Mouse (Mus musculus): Measurements from ENCODE around the gene Poglut1. TPM values are rescaled to one million over a fixed set of nuclear protein-coding genes. Genes with fewer than 3 reads are reported as not detected.
A peak's percentile ranks its signal among the peaks of the same experiment; 100 is the strongest.

Gene Poglut1
- total RNA-seq (2021), result 1 to 10 TPM; 7.9 to 8.0 TPM
- long read RNA-seq, experiment 1, transcript Poglut1-201 (11 exons, 2,758 nt), result major isoform, 6 of 9 reads
- long read RNA-seq, experiment 1, partial matches to known transcripts, result 1 of 9 reads
- long read RNA-seq, experiment 1, other reads (novel, unspliced or antisense), result 2 of 9 reads
- long read RNA-seq, experiment 2, transcript Poglut1-201 (11 exons, 2,758 nt), result major isoform, 8 of 11 reads
- long read RNA-seq, experiment 2, partial matches to known transcripts, result 0 of 11 reads
- long read RNA-seq, experiment 2, other reads (novel, unspliced or antisense), result 2 of 11 reads

DNA sequence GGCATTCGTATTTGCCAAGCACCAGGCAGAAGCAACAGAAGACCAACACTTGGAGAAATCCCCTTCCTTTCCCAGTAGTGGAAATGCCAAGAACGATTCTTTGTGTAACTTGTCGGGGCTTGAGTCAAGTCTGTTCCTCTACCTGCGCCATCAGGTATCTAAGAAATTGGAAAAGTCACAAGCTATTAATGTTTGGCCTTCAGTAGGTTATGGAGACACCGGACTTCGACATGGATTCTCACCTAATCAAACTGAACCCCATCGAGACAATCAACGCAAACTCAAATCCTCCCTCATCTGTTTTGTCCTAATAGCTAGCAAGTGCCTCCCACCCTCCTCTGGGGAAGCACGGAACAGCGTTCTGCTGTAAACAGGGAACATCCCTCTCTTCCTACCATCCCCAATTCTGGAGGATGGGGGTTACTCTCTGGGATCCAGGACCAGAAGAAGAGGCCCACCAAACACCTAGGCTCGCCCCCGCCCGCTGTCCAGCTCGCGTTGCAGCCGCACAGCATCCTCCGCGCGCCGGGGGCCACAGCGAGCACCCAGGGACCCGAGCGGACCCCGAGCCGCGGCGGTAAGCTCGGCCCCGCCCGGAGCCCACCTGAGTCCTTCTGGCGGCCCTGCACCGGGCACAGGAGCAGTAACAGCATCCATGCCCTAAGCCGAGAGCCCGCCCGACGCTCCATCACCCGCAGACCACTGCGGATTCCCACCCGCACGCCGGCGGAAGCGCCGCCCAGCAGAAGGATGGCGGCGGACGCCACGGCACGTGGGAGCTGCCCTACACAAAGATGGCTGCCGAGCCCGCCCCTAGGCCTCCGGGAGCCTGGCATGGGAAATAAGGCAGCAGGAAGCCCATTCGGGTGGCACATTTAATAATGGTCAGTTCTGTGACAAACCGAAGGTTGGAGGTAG lies at the start of gene Poglut1:
Poglut1 (minus strand) TSS at position 780 of the 918 bp plus-strand sequence.
- DNase-seq, result peak; percentile 61 to 68
- intact Hi-C loops (cut with DNase I), result no loop called here

DNA sequence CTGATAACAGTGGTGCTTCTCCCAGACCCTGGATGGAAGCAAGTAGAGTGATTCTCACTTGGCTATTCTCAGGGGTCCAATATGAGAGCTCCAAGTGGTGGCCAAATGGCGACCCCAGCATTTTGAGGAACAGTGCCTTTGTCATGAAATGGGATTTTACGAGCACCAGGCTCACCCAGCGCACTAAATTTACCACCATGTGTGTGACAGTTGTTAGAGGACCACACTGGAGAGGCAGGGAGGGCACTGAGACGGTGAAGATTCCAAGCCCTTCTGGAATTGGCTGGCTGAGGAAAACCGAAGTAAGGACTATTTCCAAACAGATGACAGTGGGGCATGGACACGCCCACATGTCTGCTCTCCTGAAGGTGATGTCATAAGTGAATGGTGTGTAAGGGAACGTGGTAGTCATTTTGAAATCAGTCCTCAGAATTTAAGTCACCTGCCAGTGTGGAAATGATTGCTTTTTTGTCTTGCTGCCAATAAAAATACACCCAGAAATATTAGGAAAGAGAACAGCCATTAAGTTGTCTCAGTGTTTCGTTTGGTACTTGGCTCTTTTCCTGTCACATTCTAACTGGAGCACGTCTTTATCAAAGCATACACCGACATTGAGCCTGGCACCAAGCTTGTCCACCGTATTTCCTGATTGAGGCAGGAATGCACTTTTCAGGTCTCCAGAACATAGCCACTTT lies 49.1 kb upstream of the Poglut1 start:
- intact Hi-C loops (cut with DNase I), result no loop called here
- DNase-seq, result no peak

DNA sequence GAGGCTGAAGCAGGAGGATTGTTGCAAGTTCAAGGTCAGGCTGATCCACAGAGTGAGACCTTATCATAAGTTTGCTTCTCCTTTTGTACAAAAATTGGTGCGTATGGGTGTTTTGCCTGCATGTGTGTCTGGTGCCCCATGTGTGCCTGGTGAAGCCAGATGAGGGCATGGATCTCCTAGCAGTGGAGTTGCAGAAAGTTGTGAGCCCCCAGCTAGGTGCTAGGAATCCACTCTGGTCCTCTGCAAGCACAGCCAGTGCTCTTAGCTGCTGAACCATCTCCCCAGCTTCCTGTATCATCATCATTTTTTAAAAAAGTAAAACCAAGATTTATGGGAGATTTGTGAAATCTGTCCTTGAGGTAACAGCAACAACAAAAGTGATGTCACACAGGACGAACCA lies 46.6 kb upstream of the Poglut1 start:
- DNase-seq, result no peak

DNA sequence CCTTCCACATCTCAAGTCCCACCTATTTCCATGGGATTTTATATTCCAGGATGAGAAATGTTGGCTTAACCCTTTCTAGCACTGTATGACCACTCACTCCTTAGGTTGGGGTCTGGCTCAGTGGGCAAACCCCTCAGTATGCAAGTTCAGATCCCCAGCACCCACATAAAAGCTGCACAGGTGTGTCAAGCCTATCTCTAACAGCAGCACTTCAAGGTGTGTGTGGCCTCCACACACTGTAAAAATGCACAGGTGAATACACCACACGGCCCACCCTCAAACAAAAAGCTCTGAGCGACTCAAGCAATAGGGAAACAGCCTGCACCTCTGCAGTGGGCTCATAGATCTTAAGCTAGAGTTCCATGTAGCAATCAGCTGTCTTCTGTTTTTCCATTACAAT lies 46.0 kb upstream of the Poglut1 start:
- intact Hi-C loops (cut with DNase I), result no loop called here
- no peak for DNase-seq

More for the DNA sequence above, 46.6 kb upstream of the Poglut1 start:
- intact Hi-C loops (cut with DNase I), result no loop called here

DNA sequence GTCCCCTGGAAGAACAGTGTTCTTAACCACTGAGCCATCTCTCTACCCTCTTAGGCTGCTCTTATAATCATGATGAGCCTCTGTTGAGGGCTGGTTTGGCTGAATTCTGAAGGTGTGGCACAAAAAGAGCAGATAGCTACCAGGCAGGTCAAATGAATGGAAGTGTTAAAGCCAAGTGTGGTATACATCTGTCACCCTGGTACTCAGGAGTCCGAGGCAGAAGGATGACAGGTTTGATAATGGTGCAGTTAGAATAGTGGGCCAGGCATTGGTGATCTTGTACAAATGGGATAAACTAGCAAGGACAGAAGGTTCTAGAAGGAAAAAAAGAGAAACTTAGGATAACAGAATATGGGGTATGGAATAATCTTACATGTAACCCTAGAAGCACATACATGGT lies 44.4 kb upstream of the Poglut1 start:
- no peak for DNase-seq
- intact Hi-C loops (cut with DNase I), result no loop called here

DNA sequence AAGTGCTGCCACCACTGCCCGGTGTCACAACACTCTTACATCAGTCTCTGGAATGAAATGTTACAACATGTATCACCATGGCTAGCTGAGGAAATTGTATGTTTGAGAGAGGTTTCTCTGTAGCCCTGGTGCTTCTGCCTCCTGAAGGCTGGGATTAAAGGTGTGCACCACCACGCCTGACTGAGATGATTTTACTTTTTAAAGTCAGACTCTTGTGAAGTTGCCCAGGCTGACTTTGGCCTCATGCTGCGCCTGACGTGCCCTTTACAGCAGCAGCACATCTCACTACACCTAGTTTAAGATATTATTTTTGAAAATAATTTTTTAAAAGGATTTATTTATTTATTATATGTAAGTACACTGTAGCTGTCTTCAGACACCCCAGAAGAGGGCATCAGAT lies 42.9 kb upstream of the Poglut1 start:
- intact Hi-C loops (cut with DNase I), result no loop called here
- no peak for DNase-seq

DNA sequence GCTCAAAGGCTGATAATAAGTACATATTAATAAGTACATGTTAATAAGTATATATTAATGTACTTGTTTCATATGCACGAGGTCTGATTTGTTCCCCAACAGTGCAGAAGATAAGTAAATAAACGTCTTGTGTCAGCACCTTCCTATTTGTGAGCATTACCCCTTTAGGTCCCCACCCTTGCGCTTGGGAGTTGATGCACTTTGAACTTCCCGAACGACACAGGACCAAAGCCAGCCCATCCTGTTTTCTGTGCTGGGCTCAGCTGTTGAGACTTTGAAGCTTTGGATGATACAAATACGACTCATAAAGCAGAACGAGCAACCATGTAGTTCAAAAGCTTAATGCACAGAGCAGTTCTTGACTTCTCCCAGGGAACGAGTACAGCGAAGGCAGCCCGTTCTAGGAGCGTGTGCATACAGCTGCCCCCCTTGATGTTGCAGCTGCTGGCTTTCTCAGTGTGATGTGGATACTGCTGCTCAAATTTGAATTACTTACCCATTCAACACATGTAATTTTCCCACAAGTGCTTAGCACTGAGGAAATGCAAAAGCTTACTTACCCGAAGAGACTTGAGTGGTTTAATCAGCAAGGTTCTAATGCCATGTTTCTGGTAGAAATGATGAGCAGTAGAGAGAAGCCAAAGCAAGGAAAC lies 42.1 kb upstream of the Poglut1 start:
- intact Hi-C loops (cut with DNase I), result no loop called here

DNA sequence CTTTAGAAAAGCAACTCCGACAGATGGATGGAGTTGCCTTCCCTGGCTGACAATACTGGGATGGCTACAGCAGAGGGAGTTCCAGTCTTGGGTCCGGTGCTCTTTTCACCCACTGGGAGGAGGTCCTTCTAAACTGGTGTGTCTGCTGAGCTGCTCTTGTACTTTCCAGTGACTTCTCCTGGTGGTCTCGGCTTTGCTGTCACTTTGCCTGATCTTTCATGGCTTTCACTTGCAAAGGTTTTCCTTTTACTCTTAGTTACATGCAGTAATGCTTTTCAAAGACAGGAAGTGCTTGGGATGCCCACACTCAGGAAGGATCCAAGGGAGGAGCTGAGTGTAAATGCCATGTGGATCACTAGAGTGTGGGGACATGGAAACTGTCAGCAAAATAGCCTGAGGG lies 41.4 kb upstream of the Poglut1 start:
- no peak for DNase-seq
- intact Hi-C loops (cut with DNase I), result no loop called here

More for the DNA sequence above, 42.1 kb upstream of the Poglut1 start:
- DNase-seq, result no peak

DNA sequence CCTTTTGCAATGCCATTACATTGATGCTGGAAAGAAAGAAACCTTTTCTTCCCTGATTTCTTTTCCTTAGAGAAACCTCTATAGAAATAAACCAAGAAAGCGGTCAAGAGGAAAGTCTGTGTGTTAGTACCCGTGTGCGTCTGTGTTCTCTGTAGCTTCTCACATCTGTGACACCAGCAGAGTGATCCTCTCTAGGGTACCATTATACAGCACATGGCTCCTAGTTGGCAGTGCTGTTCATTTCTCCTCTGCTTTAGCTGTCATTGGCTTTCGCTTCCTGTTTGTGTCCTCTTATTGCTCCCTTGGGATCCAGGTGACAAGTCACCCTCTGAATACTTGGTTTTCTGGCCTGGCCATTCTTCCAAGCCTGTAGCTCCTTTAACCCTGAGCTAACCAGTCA lies 37.5 kb upstream of the Poglut1 start:
- DNase-seq, result no peak
- intact Hi-C loops (cut with DNase I), result no loop called here

DNA sequence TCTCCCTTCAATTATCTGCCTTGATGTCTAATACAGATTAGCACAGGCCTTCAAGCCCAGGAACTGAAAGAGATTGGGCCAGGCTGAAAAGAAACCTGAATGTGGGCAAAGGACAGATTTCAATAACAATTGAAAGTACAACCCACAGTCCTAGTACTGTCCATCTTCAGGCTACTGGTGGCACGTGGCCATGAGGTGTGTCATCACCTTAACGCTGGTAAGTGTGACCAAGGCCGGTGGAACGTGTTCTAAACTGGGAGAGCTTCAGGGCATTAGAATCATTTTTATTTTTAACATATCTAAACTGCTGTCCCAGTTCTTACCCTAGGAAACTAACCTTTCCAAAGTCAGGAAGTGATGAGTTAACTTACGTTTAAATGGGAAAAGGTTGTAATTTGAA lies 37.1 kb upstream of the Poglut1 start:
- DNase-seq, result no peak
- intact Hi-C loops (cut with DNase I), result no loop called here

DNA sequence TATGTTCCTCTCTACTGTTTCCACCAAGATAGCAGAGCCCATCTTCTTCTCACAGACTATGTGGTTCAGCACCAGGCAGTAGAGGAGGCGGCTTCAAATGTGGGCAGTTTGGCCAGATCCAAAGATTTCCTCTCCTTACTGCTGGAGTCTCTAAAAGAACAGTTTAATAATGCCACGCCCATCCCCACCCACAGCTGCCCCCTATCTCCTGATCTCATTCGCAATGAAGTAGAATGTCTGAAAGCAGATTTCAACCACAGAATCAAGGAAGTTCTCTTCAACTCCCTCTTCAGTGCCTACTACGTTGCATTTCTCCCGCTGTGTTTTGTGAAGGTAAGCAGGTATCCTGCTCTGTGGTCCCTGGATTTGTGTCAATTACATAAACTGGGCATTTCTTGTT lies 35.1 kb upstream of the Poglut1 start:
- no peak for DNase-seq
- intact Hi-C loops (cut with DNase I), result no loop called here

DNA sequence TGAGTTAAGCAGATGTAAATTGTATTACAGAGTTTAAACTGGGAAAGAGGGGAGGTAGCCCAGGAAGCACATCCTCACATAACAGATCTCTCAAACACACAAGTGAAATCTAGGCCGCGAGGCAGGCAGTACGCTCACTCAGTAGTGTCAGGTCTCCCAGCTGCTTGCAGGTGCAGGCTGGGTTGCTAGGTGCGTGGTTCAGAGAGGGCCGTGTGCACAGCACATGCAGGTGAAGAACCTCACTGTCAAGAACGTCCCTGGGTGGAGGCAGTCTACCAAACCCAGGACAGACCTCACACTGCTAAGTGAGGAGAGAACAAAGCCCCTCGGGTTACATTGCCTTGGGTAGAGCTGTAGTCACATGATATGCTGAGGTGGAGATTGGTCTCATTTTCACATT lies 34.7 kb upstream of the Poglut1 start:
- intact Hi-C loops (cut with DNase I), result no loop called here
- no peak for DNase-seq

DNA sequence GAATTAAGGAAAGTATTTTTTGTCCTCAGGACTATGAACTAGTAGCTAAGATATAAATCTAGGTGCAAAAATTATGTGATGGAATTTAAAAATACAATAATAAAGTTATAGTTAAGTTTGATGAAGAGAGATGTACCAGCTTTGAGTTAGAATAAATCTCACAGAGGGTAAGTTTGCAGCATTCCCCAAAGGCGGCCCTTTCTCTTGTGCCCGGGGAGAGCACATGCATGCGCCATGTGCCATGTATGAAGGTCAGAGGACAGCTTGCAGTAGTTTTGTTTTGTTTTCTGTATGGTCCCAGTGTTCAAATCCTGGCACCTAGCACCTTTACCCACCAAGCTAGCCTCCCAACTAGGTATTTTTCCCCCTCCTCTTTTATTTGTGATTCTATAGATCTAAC lies 21.4 kb upstream of the Poglut1 start:
- intact Hi-C loops (cut with DNase I), result no loop called here

DNA sequence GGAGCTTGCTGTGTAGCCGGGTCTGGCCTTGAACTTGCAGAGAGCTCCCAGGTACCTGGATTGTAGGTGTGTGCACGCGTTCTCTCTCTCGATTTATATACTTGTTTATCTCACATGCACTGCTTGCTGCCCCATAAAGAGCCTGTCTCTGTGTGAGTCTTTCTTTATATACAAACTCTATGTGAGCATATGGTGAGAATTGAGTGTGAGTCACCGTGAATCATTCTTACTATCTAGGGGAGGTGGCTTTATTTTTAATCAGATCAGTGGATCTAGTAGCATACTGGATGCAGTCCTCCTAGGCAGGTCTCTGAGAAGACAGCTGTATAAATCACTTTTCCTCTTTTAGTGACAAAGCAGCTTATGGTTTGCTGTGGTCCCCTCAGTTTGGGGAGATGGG lies 18.1 kb upstream of the Poglut1 start:
- DNase-seq, result no peak
- intact Hi-C loops (cut with DNase I), result no loop called here

More for the DNA sequence above, 21.4 kb upstream of the Poglut1 start:
- DNase-seq, result no peak

DNA sequence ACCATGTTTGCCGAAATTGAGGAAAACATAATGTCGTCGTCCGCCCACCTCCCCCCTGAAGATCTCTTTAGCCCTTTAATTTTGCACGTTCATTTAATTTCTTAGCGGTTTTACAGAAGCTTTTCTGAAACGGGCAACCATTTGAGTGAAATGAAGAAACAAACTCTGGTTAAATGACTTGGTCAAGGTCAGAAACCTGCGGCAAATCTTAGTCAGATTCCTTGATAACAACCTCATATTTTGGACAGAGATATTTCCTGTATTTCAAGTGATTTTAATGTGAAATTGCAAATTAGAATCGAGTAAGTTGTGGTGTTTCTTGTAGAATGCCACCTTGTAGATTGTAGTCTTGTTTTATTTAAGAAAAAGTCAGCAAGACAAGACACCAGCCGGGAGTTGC lies 13.5 kb upstream of the Poglut1 start:
- intact Hi-C loops (cut with DNase I), result no loop called here
- no peak for DNase-seq

DNA sequence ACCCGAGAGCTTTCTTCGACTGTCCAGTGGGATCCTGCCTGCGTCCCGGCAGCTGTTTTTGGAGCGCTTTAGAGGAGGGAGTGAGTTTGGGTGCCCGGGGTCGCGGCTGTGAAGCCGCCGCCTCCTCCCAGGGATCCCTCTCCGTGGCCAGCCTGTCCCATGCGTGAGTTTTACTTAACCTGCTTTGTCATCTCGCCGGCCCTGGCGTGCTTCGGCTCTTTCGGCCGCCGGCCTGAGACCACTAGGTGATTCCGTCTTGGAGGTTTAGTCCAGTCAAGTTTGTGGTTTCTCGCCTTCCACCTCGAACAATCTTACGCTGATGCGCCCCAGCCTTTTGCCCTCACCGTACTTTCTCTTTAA lies 12.9 kb upstream of the Poglut1 start:
- DNase-seq, result no peak
- intact Hi-C loops (cut with DNase I), result no loop called here

DNA sequence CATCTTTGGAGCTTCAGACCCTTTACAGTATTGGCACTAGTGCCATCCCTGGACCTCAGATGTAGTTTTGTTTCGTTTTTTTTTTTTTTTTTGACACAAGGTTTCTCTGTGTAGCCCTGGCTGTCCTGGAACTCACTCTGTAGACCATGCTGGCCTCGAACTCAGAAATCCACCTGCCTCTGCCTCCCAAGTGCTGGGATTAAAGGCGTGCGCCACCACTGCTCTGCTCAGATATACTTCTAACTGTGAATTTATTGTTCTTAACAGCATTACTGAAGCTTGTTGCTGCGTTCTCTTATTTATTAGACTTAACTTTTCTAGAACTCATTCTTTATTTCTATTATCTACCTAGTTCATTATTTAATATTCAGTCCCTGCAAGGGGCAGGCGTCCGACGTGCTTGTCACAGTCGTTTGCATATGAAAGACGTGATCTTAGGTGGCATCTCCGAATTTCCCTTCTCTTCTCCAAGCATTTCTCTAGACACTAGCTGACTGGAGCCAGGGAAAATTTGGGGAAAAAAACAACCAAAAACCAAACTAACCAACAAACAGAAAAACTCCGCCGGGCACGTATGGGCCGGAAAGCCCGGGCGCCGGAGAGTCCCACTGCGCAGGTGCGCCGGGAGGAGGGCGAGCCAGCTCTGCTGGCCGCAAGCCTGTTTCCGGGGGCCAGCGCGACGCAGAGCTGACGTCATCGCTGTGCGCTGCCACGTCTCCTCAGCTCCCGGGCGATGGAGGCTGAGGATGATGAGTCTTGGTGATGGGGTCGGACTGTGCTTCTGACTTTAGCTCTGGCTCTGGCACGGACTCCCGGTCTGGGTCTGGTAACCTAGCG lies 12.3 kb upstream of the Poglut1 start:
- intact Hi-C loops (cut with DNase I), result no loop called here
- DNase-seq, result peak; percentile 91 to 94

DNA sequence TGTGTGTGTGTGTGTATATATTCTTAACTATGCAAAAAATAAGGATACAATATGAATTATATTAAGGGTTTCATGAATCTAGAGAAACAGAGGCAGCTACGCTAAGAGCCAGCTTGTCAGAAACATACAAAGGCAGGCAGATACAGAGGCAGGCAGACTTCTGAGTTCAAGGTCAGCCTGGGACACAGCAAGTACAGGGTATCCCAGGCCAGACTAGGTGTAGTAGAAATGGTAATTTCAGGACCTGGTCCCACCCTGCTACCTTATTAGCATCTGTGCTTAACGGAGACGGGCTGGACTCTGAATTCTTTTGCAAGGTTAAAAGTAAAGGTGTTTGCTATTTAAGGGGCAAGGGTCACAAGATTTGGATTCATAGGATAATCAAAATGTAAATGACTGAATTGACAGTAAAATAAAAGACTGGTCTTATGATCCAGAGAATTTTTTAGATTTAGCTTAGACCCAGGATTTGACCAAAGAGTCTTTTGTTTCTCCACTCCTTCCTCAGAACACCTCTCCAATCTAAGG lies 8.2 kb upstream of the Poglut1 start, which contains the start of gene Tmem39a:
Tmem39a (plus strand) TSS at position 478 of the 528 bp plus-strand sequence.
- intact Hi-C loops (cut with DNase I), result no loop called here
- DNase-seq, result no peak

DNA sequence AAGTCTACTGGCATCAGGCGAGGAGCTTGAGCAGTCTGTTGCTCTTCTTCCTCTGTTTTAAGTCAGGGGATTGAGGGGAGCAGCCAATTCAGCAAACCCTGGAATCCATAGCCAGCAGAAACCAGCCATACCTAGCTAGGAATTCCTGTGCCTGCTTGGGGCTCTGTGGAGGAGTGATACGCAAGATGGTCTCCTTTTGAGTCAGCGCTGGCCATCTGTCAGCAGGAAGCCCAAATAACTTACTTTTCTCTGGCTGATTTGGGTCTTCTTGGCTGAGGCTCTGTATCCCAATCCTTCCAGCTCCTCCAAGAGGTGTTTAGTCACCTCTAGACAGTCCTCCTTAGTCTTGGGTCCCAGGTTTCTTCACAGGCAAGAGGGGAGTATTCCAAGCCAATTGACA lies 5.9 kb upstream of the Poglut1 start:
- no peak for DNase-seq
- intact Hi-C loops (cut with DNase I), result no loop called here

DNA sequence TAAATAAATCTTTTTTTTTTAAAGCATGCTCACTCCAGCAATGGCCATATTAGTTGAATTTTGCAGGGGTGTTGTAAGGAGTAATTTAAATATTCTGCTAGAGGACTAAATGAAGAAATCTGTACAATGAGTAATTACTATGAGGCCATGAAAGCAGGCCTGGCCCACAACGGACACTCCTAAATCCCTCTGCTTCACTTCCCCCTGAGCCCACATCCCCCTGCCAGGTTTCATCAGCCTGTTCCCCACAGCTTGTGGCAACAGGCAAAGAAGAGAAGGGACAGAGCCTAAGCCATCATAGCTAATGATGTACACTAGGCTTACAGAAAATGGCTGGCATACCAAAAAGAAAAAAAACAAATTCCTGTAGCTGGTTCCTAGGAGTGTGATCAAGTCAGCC lies 2.1 kb downstream of the Poglut1 start:
- intact Hi-C loops (cut with DNase I), result no loop called here
- no peak for DNase-seq
